Mouse (Mus musculus) myocyte (in vitro differentiated cells): ENCODE data around the gene Cd59a.
A peak's percentile ranks its signal among the peaks of the same experiment; 100 is the strongest.

Source experiments
- CEBPB ChIP-seq: IDR thresholded peaks from 2 replicates; pipeline ENCODE4 v1.6.1; 2011; ENCODE audit warnings: mild to moderate bottlenecking, moderate library complexity; ENCODE audit not compliant: poor library complexity, insufficient read depth, severe bottlenecking
- E2F4 ChIP-seq: IDR thresholded peaks from one replicate; pipeline ENCODE4 v1.6.1; 2011; ENCODE audit warnings: mild to moderate bottlenecking, control low read depth, moderate library complexity; ENCODE audit not compliant: insufficient read depth
- MAX ChIP-seq: IDR thresholded peaks from one replicate; pipeline ENCODE4 v1.6.1; 2011; ENCODE audit warnings: low read depth, mild to moderate bottlenecking, control low read depth
- MYOD1 ChIP-seq, 3 experiments: IDR thresholded peaks; one replicate each; pipeline ENCODE4 v1.6.1; 2011; ENCODE audit warnings: control low read depth in 2 of 3, low read depth in 2 of 3, mild to moderate bottlenecking in 2 of 3, moderate library complexity in 1 of 3; ENCODE audit not compliant: insufficient read length in 2 of 3, control insufficient read depth in 1 of 3
- MYOG ChIP-seq, 3 experiments: IDR thresholded peaks; one replicate each; pipeline ENCODE4 v1.6.1; 2011; ENCODE audit warnings: control low read depth in 2 of 3, low read depth in 2 of 3, mild to moderate bottlenecking in 2 of 3; ENCODE audit not compliant: insufficient read length in 2 of 3, control insufficient read depth in 1 of 3, insufficient read depth in 1 of 3
- POLR2A ChIP-seq: IDR thresholded peaks from one replicate; pipeline ENCODE4 v1.6.1; 2011; ENCODE audit warnings: low read depth, mild to moderate bottlenecking, control low read depth, moderate library complexity; ENCODE audit not compliant: insufficient read length
- POLR2AphosphoS2 ChIP-seq: IDR thresholded peaks from one replicate; pipeline ENCODE4 v1.6.1; 2011; ENCODE audit warnings: low read depth, control low read depth; ENCODE audit not compliant: insufficient read length
- REST ChIP-seq: IDR thresholded peaks from one replicate; pipeline ENCODE4 v1.6.1; 2011; ENCODE audit warnings: mild to moderate bottlenecking, control low read depth, moderate library complexity; ENCODE audit not compliant: insufficient read depth, insufficient read length
- SRF ChIP-seq: IDR thresholded peaks from one replicate; pipeline ENCODE4 v1.6.1; 2011; ENCODE audit warnings: low read depth; ENCODE audit not compliant: control insufficient read depth, insufficient read length
- TCF12 ChIP-seq: IDR thresholded peaks from one replicate; pipeline ENCODE4 v1.6.1; 2011; ENCODE audit warnings: mild to moderate bottlenecking, control low read depth; ENCODE audit not compliant: poor library complexity, insufficient read depth, severe bottlenecking
- USF1 ChIP-seq: IDR thresholded peaks from one replicate; pipeline ENCODE4 v1.6.1; 2011; ENCODE audit warnings: low read depth, mild to moderate bottlenecking, control low read depth, moderate library complexity

GRCm38 (mm10) chr2:104134150-104135056 is 38.8 kb downstream of the Cd59a start:
- TF ChIP-seq E2F4 (no peak), SRF (no peak), POLR2A (no peak), USF1 (no peak), CEBPB (no peak), MYOG (IDR thresholded peaks at IDR 0.05; ENCODE audit: control insufficient read depth in 1 of 3, insufficient read depth in 1 of 3, insufficient read length in 2 of 3, low read depth in 2 of 3) (no peak), POLR2AphosphoS2 (no peak), REST (no peak), TCF12 (no peak), MAX (peak; percentile 3), MYOD1 (IDR thresholded peaks at IDR 0.05; ENCODE audit: control insufficient read depth in 1 of 3, insufficient read length in 2 of 3, low read depth in 2 of 3) (no peak)
